Mouse (Mus musculus): ENCODE measurements around the gene Ppp2r3a.

Ppp2r3a gene

GRCm38 (mm10) chr9:101250981-101251643 lies 483 bp downstream of the Ppp2r3a start:
- DNase-seq = peak; percentile 88 to 90

DNA sequence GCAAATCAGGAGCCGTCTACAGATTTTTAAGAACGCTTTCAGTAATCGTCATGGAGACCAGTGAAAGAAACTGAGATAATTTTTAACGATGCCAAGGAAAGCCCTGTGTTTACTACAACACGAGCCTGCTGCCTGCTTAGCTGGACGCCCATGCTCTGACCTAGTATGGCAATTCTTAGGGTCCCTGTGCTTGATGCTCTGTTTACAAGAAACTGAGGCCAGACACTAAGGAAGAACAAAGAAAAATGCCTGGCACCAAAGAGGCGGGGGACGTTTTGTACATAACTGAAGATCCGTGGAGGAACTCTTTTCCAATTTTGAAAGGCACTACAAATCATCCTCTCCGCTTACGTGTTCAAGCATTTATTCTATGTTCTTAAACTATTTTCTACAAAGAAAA lies 1.1 kb downstream of the Ppp2r3a start:
- DNase-seq = peak; percentile 21 to 42

- DNase-seq = no peak
These were observed 2.0 kb downstream of the Ppp2r3a start for GRCm38 (mm10) chr9:101249626-101250025.

- DNase-seq = no peak
These were observed 4.1 kb downstream of the Ppp2r3a start for GRCm38 (mm10) chr9:101247541-101247940.

DNA sequence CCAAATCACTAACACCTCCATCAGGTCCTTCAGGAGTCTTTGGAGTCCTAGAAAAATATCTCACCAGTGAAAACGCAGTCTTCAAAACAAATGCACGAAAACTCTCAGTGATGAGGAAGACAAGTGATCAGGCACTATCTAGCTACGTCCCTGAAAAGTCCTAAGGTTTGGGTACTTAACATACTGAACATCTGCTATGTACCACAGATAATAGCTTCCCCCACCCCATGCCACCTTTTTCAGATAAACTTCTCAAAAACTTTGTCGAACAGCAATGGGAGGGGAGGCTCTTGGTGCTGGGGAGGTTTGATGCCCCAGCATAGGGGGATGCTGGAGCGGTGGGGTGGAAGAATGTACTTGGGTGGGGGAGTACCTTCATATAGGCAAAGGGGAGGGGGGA lies 6.1 kb downstream of the Ppp2r3a start:
- no peak for DNase-seq

DNA sequence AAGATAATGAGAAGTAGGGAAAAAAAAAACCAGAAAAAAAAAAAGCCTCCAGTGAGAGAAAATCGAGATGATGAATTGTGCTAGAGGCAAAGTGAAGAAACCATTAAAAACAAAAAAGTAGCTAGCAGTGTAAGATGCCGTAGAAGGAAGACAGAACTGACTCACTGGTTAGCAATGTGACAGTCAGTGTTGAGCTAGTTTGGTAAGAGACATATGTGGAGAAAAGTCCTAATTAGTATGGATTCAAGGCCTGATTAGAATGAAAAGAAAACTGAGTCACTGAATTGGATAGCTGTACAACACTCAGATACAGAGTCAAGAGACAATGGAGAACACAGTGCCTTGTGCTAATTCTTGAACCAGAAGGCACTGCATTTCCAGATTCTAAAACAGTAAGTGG lies 7.9 kb downstream of the Ppp2r3a start:
- DNase-seq = no peak

- DNase-seq = no peak
These were observed 11.4 kb downstream of the Ppp2r3a start for GRCm38 (mm10) chr9:101240161-101240560.

- no peak for DNase-seq
These were observed 15.8 kb downstream of the Ppp2r3a start for GRCm38 (mm10) chr9:101235786-101236185.

- DNase-seq = no peak
These were observed 19.6 kb downstream of the Ppp2r3a start for GRCm38 (mm10) chr9:101232034-101232433.

DNA sequence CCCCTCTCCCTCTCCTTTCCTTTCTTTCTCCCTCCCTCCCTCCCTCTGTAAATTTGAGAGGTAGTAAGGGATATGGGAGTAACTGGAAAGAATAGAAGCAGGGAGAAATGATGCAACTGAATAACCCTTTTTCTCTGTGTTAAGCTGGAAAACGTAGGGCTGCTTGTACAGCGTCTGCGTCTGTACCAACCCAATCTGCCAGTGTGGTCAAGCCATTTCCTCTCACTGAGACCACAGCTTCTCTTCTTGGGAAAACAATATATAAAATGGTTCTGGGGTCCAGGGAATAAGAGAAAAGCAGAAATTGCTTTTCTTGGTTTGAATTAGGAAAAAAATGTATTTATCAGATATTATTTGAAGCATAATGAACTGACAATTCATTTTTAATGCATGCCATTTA lies 21.6 kb downstream of the Ppp2r3a start:
- DNase-seq = no peak

- no peak for DNase-seq
These were observed 22.7 kb downstream of the Ppp2r3a start for GRCm38 (mm10) chr9:101228892-101229291.

DNA sequence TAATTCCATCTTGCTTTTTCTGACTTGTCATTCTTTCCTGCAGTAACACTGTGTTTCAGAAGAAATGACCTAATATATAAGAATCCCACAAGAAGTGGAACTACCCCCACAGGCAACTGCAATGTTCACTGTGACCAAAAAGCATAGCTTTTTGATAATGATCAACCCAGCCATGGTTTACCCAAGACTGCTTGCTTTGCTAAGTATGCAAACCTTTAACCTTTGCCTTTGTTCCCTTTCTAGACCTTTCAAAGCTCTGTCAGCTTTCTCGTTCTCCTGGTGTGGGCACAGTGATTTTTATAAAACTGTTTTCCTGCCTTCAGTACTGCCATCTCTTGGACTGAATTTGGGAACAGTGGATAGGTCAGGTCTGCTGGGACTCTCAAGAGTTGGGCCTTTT lies 43.6 kb downstream of the Ppp2r3a start:
- no peak for DNase-seq

DNA sequence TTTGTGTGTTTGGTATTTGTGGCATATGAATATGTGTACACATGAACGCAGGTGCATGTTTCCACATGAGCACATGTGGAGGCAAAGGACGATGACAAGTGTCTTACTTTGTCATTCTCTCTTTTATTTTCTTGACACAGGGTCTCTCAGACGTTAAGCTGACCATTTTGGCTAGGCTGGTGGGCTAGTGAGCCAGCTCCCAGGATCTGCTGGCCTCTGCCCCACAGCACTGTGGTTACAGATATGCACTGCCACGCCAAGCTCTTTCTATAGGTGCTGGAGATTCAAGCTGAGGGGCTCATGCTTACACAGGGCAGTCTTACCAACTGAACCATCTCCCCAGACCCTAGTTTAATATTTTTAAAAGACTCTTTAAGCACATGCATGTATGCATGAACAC lies 45.1 kb downstream of the Ppp2r3a start:
- peak; percentile 67 to 80 for DNase-seq

GRCm38 (mm10) chr9:101205216-101205615 lies 46.4 kb downstream of the Ppp2r3a start:
- DNase-seq = peak; percentile 63 to 73

- DNase-seq = no peak
These were observed 47.5 kb downstream of the Ppp2r3a start for GRCm38 (mm10) chr9:101204059-101204458.

DNA sequence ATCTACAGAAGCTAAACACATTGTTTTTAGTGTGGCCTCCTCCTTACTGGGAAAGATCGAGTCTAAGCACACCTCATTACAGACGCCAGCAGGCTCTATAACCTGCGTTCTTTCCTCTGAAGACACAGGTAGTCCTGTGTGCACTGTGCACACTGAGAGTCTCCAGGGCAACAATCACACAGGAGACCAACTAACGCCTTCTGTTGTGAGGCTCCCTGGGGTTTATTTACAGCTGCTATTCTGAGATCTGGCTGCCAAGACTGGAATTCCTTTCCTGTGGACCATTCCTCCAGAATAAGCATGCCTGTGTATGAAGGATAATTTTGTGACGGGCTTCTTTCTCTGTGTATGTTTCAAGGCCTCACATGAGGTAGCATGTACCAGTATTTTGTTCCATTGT lies 51.0 kb downstream of the Ppp2r3a start:
- peak in 1 of 2 experiments; percentile 18 for DNase-seq

GRCm38 (mm10) chr9:101198804-101199203 lies 52.8 kb downstream of the Ppp2r3a start:
- DNase-seq = no peak

GRCm38 (mm10) chr9:101198261-101198660 lies 53.3 kb downstream of the Ppp2r3a start:
- DNase-seq = no peak

GRCm38 (mm10) chr9:101181962-101182701 lies 69.5 kb downstream of the Ppp2r3a start:
- DNase-seq = peak; percentile 95 to 97

DNA sequence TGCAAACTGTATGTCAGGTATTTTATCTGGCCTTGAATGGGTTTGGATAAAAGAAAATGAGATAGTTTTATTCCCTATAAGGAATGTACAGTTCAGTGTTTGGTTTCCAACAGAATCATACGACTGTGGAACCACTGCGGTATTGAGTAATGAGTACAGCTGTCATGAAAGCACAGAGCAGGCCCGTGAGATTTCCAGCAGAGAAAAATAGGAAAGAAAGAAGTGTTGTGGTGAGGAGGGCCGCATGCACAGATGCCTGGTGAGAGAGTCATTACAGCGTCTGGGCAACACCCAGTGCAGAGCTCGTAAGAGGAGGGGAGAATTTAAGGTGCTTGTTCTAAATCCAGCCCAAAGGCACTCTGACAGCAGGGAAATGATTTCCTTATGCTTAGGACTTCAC lies 70.3 kb downstream of the Ppp2r3a start:
- no peak for DNase-seq

GRCm38 (mm10) chr9:101180234-101180633 lies 71.4 kb downstream of the Ppp2r3a start:
- peak; percentile 57 to 65 for DNase-seq

DNA sequence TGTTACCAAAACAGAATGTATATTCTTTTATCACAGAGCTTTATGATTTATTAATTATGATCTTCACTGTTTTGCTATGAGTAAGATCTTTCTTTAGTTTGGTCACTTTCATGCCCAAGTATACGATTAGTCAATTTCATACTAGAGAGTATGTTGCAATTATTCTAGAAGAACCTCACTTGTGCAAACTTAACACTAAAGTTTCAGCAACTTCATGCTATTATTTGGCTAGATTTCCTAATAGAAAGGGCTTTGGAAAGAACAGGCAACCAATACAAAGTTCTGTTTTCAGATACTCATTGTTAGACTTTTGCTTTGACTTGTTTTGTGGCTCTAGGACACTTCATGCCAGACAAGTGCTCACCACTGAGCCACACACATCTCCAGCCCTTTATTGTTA lies 91.0 kb downstream of the Ppp2r3a start:
- DNase-seq = no peak

- peak; percentile 63 for DNase-seq
These were observed 91.5 kb downstream of the Ppp2r3a start for GRCm38 (mm10) chr9:101160092-101160491.

DNA sequence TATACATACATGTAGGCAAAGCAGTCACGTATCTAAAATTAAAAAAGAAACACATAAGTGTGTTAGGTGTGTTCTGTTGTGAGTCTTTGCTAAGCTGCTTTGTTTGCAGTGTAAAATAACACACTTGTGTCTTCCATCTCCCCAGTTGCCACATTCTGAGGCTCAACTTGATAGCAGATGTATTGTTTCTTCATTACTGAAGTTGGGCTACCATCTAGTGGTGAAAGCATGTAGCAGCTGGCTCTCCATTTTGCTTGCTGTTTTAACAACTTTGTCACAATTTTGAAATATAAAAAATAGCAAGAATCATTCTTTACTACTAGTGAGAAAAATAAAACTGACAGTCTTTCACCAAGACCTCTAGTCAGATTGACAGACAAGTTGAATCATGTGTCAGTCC lies 92.2 kb downstream of the Ppp2r3a start:
- peak; percentile 40 to 72 for DNase-seq

- no peak for DNase-seq
These were observed 98.7 kb downstream of the Ppp2r3a start for GRCm38 (mm10) chr9:101152872-101153271.

Measured in cerebellum, postnatal 10 days (tissue).